Mouse (Mus musculus): ENCODE data around the gene Bicc1. TPM values are rescaled to one million over a fixed set of nuclear protein-coding genes. Genes with fewer than 3 reads are reported as not detected.

The Bicc1 gene
- polyA plus RNA-seq, 1 experiment: 3.2 TPM

GRCm38 (mm10) chr10:70945076-70945475, 214.4 kb downstream of the Bicc1 start:
- TF ChIP-seq CTCF (IDR thresholded peaks at IDR 0.05; ENCODE audit: borderline replicate concordance, control insufficient read depth, extremely low read depth, insufficient read depth, low read length, poor library complexity) (no peak), POLR2A (IDR thresholded peaks at IDR 0.05; ENCODE audit: control insufficient read depth, extremely low read depth, insufficient read depth, low read length, poor library complexity) (no peak)
- H3K27ac ChIP-seq (ENCODE audit: control insufficient read depth, insufficient read depth, low read length): no peak overlapping the region
- WGBS: 91% methylated on average over 12 of the region's 12 CpGs

GRCm38 (mm10) chr10:70941623-70942022, 217.9 kb downstream of the Bicc1 start:
- Histone ChIP-seq H3K4me1 (replicated peaks; ENCODE audit: control insufficient read depth, insufficient read depth, low read length) (no peaks in the 10 kb centered on the region), H3K27me3 (ENCODE audit: control insufficient read depth, insufficient read depth, low read length) (no peaks in the 10 kb centered on the region), H3K27ac (ENCODE audit: control insufficient read depth, insufficient read depth, low read length) (no peak overlapping the region), H3K4me3 (ENCODE audit: control insufficient read depth, insufficient read depth, low read length) (no peak overlapping the region), H3K36me3 (ENCODE audit: control insufficient read depth, insufficient read depth, low read length) (no peaks in the 10 kb centered on the region)
- no peak for TF ChIP-seq POLR2A (IDR thresholded peaks at IDR 0.05; ENCODE audit: control insufficient read depth, extremely low read depth, insufficient read depth, low read length, poor library complexity)
- no peak for TF ChIP-seq CTCF (IDR thresholded peaks at IDR 0.05; ENCODE audit: borderline replicate concordance, control insufficient read depth, extremely low read depth, insufficient read depth, low read length, poor library complexity)
- DNase-seq: no peak
- WGBS: 85% methylated on average over 6 of the region's 6 CpGs

More at GRCm38 (mm10) chr10:70945076-70945475, 214.4 kb downstream of the Bicc1 start:
- H3K27me3 ChIP-seq (ENCODE audit: control insufficient read depth, insufficient read depth, low read length): no peaks in the 10 kb centered on the region
- no peaks in the 10 kb centered on the region for H3K4me1 ChIP-seq (replicated peaks; ENCODE audit: control insufficient read depth, insufficient read depth, low read length)
- no peaks in the 10 kb centered on the region for H3K36me3 ChIP-seq (ENCODE audit: control insufficient read depth, insufficient read depth, low read length)
- H3K4me3 ChIP-seq (ENCODE audit: control insufficient read depth, insufficient read depth, low read length): no peak overlapping the region
- DNase-seq: no peak

- H3K36me3 ChIP-seq (ENCODE audit: control insufficient read depth, insufficient read depth, low read length): no peaks in the 10 kb centered on the region
- no peaks in the 10 kb centered on the region for H3K4me1 ChIP-seq (replicated peaks; ENCODE audit: control insufficient read depth, insufficient read depth, low read length)
- TF ChIP-seq POLR2A (IDR thresholded peaks at IDR 0.05; ENCODE audit: control insufficient read depth, extremely low read depth, insufficient read depth, low read length, poor library complexity): no peak
- TF ChIP-seq CTCF (IDR thresholded peaks at IDR 0.05; ENCODE audit: borderline replicate concordance, control insufficient read depth, extremely low read depth, insufficient read depth, low read length, poor library complexity): no peak
- H3K27me3 ChIP-seq (ENCODE audit: control insufficient read depth, insufficient read depth, low read length): no peaks in the 10 kb centered on the region
- H3K27ac ChIP-seq (ENCODE audit: control insufficient read depth, insufficient read depth, low read length): no peak overlapping the region
- WGBS: 92% methylated on average over 12 of the region's 12 CpGs
- no peak overlapping the region for H3K4me3 ChIP-seq (ENCODE audit: control insufficient read depth, insufficient read depth, low read length)
- DNase-seq: no peak
Observed at GRCm38 (mm10) chr10:70939751-70940150, 219.7 kb downstream of the Bicc1 start.

DNA sequence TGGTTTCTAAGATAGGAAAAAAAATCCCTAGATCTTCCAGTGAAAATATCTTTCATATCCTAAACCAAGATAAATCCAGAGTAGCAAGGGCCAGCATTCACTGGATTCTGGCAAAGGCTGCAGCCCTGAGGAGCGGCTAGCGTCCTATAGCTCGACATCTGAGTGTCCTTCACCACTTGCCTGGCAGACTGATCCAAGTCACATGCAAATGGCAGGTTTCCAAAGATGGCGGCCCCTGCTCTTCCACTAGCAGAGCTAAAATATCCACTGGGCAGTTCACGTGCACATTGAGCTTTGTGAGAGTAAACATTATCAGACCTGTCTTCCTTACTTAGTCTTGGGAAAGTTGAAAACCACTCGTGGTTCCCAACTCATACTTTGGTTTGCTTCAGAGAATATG, 222.1 kb downstream of the Bicc1 start:
- Histone ChIP-seq H3K27ac (ENCODE audit: control insufficient read depth, insufficient read depth, low read length) (no peak overlapping the region), H3K4me1 (replicated peaks; ENCODE audit: control insufficient read depth, insufficient read depth, low read length) (no peaks in the 10 kb centered on the region), H3K36me3 (ENCODE audit: control insufficient read depth, insufficient read depth, low read length) (no peaks in the 10 kb centered on the region), H3K4me3 (ENCODE audit: control insufficient read depth, insufficient read depth, low read length) (no peak overlapping the region), H3K27me3 (ENCODE audit: control insufficient read depth, insufficient read depth, low read length) (no peaks in the 10 kb centered on the region)
- 91% methylated on average over 6 of the region's 6 CpGs for WGBS
- no peak for DNase-seq
- no peak for TF ChIP-seq CTCF (IDR thresholded peaks at IDR 0.05; ENCODE audit: borderline replicate concordance, control insufficient read depth, extremely low read depth, insufficient read depth, low read length, poor library complexity)
- TF ChIP-seq POLR2A (IDR thresholded peaks at IDR 0.05; ENCODE audit: control insufficient read depth, extremely low read depth, insufficient read depth, low read length, poor library complexity): no peak

- no peak overlapping the region for H3K4me3 ChIP-seq (ENCODE audit: control insufficient read depth, insufficient read depth, low read length)
- H3K36me3 ChIP-seq (ENCODE audit: control insufficient read depth, insufficient read depth, low read length): no peaks in the 10 kb centered on the region
- H3K27me3 ChIP-seq (ENCODE audit: control insufficient read depth, insufficient read depth, low read length): no peaks in the 10 kb centered on the region
- DNase-seq: no peak
- H3K4me1 ChIP-seq (replicated peaks; ENCODE audit: control insufficient read depth, insufficient read depth, low read length): no peaks in the 10 kb centered on the region
- H3K27ac ChIP-seq (ENCODE audit: control insufficient read depth, insufficient read depth, low read length): no peak overlapping the region
- WGBS: 86% methylated on average over 3 of the region's 3 CpGs
- TF ChIP-seq CTCF (IDR thresholded peaks at IDR 0.05; ENCODE audit: borderline replicate concordance, control insufficient read depth, extremely low read depth, insufficient read depth, low read length, poor library complexity) (no peak), POLR2A (IDR thresholded peaks at IDR 0.05; ENCODE audit: control insufficient read depth, extremely low read depth, insufficient read depth, low read length, poor library complexity) (no peak)
Observed at GRCm38 (mm10) chr10:70936008-70936407, 223.5 kb downstream of the Bicc1 start.

DNA sequence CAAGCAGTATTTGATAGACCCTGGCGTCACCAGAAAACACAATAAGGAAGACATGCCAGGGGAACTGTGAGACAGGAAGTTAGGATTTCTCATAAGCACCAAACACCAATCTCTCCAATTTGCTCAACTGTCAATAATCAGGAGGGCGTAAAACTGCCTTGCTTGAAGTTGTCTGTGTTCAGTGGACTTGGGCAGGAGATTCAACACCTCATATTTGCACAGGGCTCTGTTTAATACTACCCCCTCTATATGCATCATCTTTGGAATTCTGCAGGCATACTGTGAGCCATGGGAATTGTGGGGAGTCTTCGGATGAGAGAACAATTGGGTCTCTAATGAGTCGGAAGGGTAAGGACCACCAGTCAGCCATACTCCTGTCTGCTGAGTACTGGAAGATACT, 233.4 kb downstream of the Bicc1 start:
- Histone ChIP-seq H3K4me3 (ENCODE audit: control insufficient read depth, insufficient read depth, low read length) (no peak overlapping the region), H3K27me3 (ENCODE audit: control insufficient read depth, insufficient read depth, low read length) (no peaks in the 10 kb centered on the region), H3K36me3 (ENCODE audit: control insufficient read depth, insufficient read depth, low read length) (no peaks in the 10 kb centered on the region), H3K27ac (ENCODE audit: control insufficient read depth, insufficient read depth, low read length) (no peak overlapping the region), H3K4me1 (replicated peaks; ENCODE audit: control insufficient read depth, insufficient read depth, low read length) (no peaks in the 10 kb centered on the region)
- no peak for DNase-seq
- WGBS: 90% methylated on average over 4 of the region's 4 CpGs
- no peak for TF ChIP-seq CTCF (IDR thresholded peaks at IDR 0.05; ENCODE audit: borderline replicate concordance, control insufficient read depth, extremely low read depth, insufficient read depth, low read length, poor library complexity)
- TF ChIP-seq POLR2A (IDR thresholded peaks at IDR 0.05; ENCODE audit: control insufficient read depth, extremely low read depth, insufficient read depth, low read length, poor library complexity): no peak

DNA sequence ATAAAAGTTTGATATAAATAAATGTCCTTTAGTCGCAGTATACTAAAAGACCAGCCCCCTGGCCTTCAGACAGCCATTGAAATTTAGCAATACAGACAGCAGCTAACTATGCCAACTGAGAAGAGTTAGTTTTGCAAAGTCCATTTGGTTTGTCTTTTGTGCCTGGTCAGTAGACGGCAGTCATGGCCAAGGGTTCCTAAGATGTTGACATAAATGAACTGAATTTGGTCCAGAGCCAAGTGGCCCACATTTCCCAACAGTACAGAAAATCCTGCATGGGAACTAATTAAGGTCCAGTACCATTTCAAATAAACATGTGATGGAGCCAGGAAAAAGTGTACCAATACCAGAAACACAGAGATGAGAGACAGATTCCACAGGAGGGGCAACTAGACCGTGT, 235.2 kb downstream of the Bicc1 start:
- no peaks in the 10 kb centered on the region for H3K4me1 ChIP-seq (replicated peaks; ENCODE audit: control insufficient read depth, insufficient read depth, low read length)
- no peaks in the 10 kb centered on the region for H3K27me3 ChIP-seq (ENCODE audit: control insufficient read depth, insufficient read depth, low read length)
- 86% methylated on average over 3 of the region's 3 CpGs for WGBS
- TF ChIP-seq CTCF (IDR thresholded peaks at IDR 0.05; ENCODE audit: borderline replicate concordance, control insufficient read depth, extremely low read depth, insufficient read depth, low read length, poor library complexity) (no peak), POLR2A (IDR thresholded peaks at IDR 0.05; ENCODE audit: control insufficient read depth, extremely low read depth, insufficient read depth, low read length, poor library complexity) (no peak)
- no peaks in the 10 kb centered on the region for H3K36me3 ChIP-seq (ENCODE audit: control insufficient read depth, insufficient read depth, low read length)
- no peak for DNase-seq
- H3K4me3 ChIP-seq (ENCODE audit: control insufficient read depth, insufficient read depth, low read length): no peak overlapping the region
- no peak overlapping the region for H3K27ac ChIP-seq (ENCODE audit: control insufficient read depth, insufficient read depth, low read length)
